Mouse (Mus musculus): ENCODE data around the gene Slc26a3. TPM values are rescaled to one million over a fixed set of nuclear protein-coding genes. Genes with fewer than 3 reads are reported as not detected.

Slc26a3 gene
- polyA plus RNA-seq, 1 experiment: not detected

- DNase-seq (ENCODE audit: low read depth in 1 of 2, low spot score in 2 of 2): no peak
- 70% methylated on average over 7 of the region's 7 CpGs for WGBS
Observed at GRCm38 (mm10) chr12:31369656-31370055, 21.0 kb upstream of the Slc26a3 start.

GRCm38 (mm10) chr12:31374603-31375282 is 15.9 kb upstream of the Slc26a3 start:
- 37% methylated on average over 9 of the region's 9 CpGs for WGBS
- TF ChIP-seq CTCF (IDR thresholded peaks at IDR 0.05; ENCODE audit: extremely low read depth, insufficient read depth, insufficient read length, insufficient replicate concordance): peak; percentile 51; the same call in 1 of the 2 replicates
- TF ChIP-seq POLR2A (IDR thresholded peaks at IDR 0.05; ENCODE audit: low read depth, low read length): no peak
- no peaks in the 10 kb centered on the region for H3K36me3 ChIP-seq (ENCODE audit: control insufficient read depth, insufficient read depth, low read length)
- H3K27ac ChIP-seq (ENCODE audit: insufficient read depth, low read length): no peak overlapping the region
- no peak overlapping the region for H3K4me3 ChIP-seq (ENCODE audit: extremely low read depth, insufficient read depth, insufficient read length)
- H3K27me3 ChIP-seq (ENCODE audit: control insufficient read depth, insufficient read depth, low read length): no peaks in the 10 kb centered on the region
- no peaks in the 10 kb centered on the region for H3K4me1 ChIP-seq (ENCODE audit: control insufficient read depth, insufficient read depth, insufficient read length)
- DNase-seq (ENCODE audit: low read depth in 1 of 2, low spot score in 2 of 2): peak; percentile 11 to 15

More at GRCm38 (mm10) chr12:31369656-31370055, 21.0 kb upstream of the Slc26a3 start:
- TF ChIP-seq POLR2A (IDR thresholded peaks at IDR 0.05; ENCODE audit: low read depth, low read length) (no peak), CTCF (IDR thresholded peaks at IDR 0.05; ENCODE audit: extremely low read depth, insufficient read depth, insufficient read length, insufficient replicate concordance) (no peak)
- no peaks in the 10 kb centered on the region for H3K4me1 ChIP-seq (ENCODE audit: control insufficient read depth, insufficient read depth, insufficient read length)
- no peaks in the 10 kb centered on the region for H3K27me3 ChIP-seq (ENCODE audit: control insufficient read depth, insufficient read depth, low read length)
- H3K4me3 ChIP-seq (ENCODE audit: extremely low read depth, insufficient read depth, insufficient read length): no peak overlapping the region
- H3K27ac ChIP-seq (ENCODE audit: insufficient read depth, low read length): no peak overlapping the region
- no peaks in the 10 kb centered on the region for H3K36me3 ChIP-seq (ENCODE audit: control insufficient read depth, insufficient read depth, low read length)

GRCm38 (mm10) chr12:31375283-31375615 is 15.4 kb upstream of the Slc26a3 start:
- no peak for TF ChIP-seq CTCF (IDR thresholded peaks at IDR 0.05; ENCODE audit: extremely low read depth, insufficient read depth, insufficient read length, insufficient replicate concordance)
- no peak for TF ChIP-seq POLR2A (IDR thresholded peaks at IDR 0.05; ENCODE audit: low read depth, low read length)
- H3K4me1 ChIP-seq (ENCODE audit: control insufficient read depth, insufficient read depth, insufficient read length): no peaks in the 10 kb centered on the region
- no peaks in the 10 kb centered on the region for H3K36me3 ChIP-seq (ENCODE audit: control insufficient read depth, insufficient read depth, low read length)
- H3K27me3 ChIP-seq (ENCODE audit: control insufficient read depth, insufficient read depth, low read length): no peaks in the 10 kb centered on the region
- H3K4me3 ChIP-seq (ENCODE audit: extremely low read depth, insufficient read depth, insufficient read length): no peak overlapping the region
- H3K27ac ChIP-seq (ENCODE audit: insufficient read depth, low read length): no peak overlapping the region
- 81% methylated on average over 4 of the region's 4 CpGs for WGBS
- no peak for DNase-seq (ENCODE audit: low read depth in 1 of 2, low spot score in 2 of 2)

- Histone ChIP-seq H3K4me1 (ENCODE audit: control insufficient read depth, insufficient read depth, insufficient read length) (no peaks in the 10 kb centered on the region), H3K27me3 (ENCODE audit: control insufficient read depth, insufficient read depth, low read length) (no peaks in the 10 kb centered on the region), H3K36me3 (ENCODE audit: control insufficient read depth, insufficient read depth, low read length) (no peaks in the 10 kb centered on the region), H3K27ac (ENCODE audit: insufficient read depth, low read length) (no peak overlapping the region), H3K4me3 (ENCODE audit: extremely low read depth, insufficient read depth, insufficient read length) (no peak overlapping the region)
- WGBS: 18% methylated on average over 13 of the region's 13 CpGs
- TF ChIP-seq CTCF (IDR thresholded peaks at IDR 0.05; ENCODE audit: extremely low read depth, insufficient read depth, insufficient read length, insufficient replicate concordance): no peak
- no peak for TF ChIP-seq POLR2A (IDR thresholded peaks at IDR 0.05; ENCODE audit: low read depth, low read length)
- DNase-seq (ENCODE audit: low read depth in 1 of 2, low spot score in 2 of 2): no peak
Observed at GRCm38 (mm10) chr12:31376326-31376950, 14.2 kb upstream of the Slc26a3 start.

GRCm38 (mm10) chr12:31377241-31377640 is 13.4 kb upstream of the Slc26a3 start:
- DNase-seq (ENCODE audit: low read depth in 1 of 2, low spot score in 2 of 2): no peak
- Histone ChIP-seq H3K27me3 (ENCODE audit: control insufficient read depth, insufficient read depth, low read length) (no peaks in the 10 kb centered on the region), H3K36me3 (ENCODE audit: control insufficient read depth, insufficient read depth, low read length) (no peaks in the 10 kb centered on the region), H3K4me3 (ENCODE audit: extremely low read depth, insufficient read depth, insufficient read length) (no peak overlapping the region), H3K4me1 (ENCODE audit: control insufficient read depth, insufficient read depth, insufficient read length) (no peaks in the 10 kb centered on the region), H3K27ac (ENCODE audit: insufficient read depth, low read length) (no peak overlapping the region)
- TF ChIP-seq POLR2A (IDR thresholded peaks at IDR 0.05; ENCODE audit: low read depth, low read length) (no peak), CTCF (IDR thresholded peaks at IDR 0.05; ENCODE audit: extremely low read depth, insufficient read depth, insufficient read length, insufficient replicate concordance) (no peak)
- WGBS: 81% methylated on average over 11 of the region's 11 CpGs

GRCm38 (mm10) chr12:31380878-31381277 is 9.8 kb upstream of the Slc26a3 start:
- H3K27ac ChIP-seq (ENCODE audit: insufficient read depth, low read length): no peak overlapping the region
- H3K4me1 ChIP-seq (ENCODE audit: control insufficient read depth, insufficient read depth, insufficient read length): no peaks in the 10 kb centered on the region
- 9% methylated on average over 2 of the region's 2 CpGs for WGBS
- H3K4me3 ChIP-seq (ENCODE audit: extremely low read depth, insufficient read depth, insufficient read length): no peak overlapping the region
- no peaks in the 10 kb centered on the region for H3K27me3 ChIP-seq (ENCODE audit: control insufficient read depth, insufficient read depth, low read length)
- DNase-seq (ENCODE audit: low read depth in 1 of 2, low spot score in 2 of 2): no peak
- TF ChIP-seq CTCF (IDR thresholded peaks at IDR 0.05; ENCODE audit: extremely low read depth, insufficient read depth, insufficient read length, insufficient replicate concordance): no peak
- no peak for TF ChIP-seq POLR2A (IDR thresholded peaks at IDR 0.05; ENCODE audit: low read depth, low read length)
- no peaks in the 10 kb centered on the region for H3K36me3 ChIP-seq (ENCODE audit: control insufficient read depth, insufficient read depth, low read length)

- Histone ChIP-seq H3K27me3 (ENCODE audit: control insufficient read depth, insufficient read depth, low read length) (no peaks in the 10 kb centered on the region), H3K36me3 (ENCODE audit: control insufficient read depth, insufficient read depth, low read length) (no peaks in the 10 kb centered on the region), H3K4me1 (ENCODE audit: control insufficient read depth, insufficient read depth, insufficient read length) (no peaks in the 10 kb centered on the region), H3K4me3 (ENCODE audit: extremely low read depth, insufficient read depth, insufficient read length) (no peak overlapping the region), H3K27ac (ENCODE audit: insufficient read depth, low read length) (no peak overlapping the region)
- no peak for TF ChIP-seq POLR2A (IDR thresholded peaks at IDR 0.05; ENCODE audit: low read depth, low read length)
- no peak for DNase-seq (ENCODE audit: low read depth in 1 of 2, low spot score in 2 of 2)
- 74% methylated on average over 2 of the region's 2 CpGs for WGBS
Observed at GRCm38 (mm10) chr12:31382451-31382850, 8.2 kb upstream of the Slc26a3 start.
